Mouse (Mus musculus) midbrain, embryonic 12.5 days (tissue): ENCODE data around the gene Tada1. TPM values are rescaled to one million over a fixed set of nuclear protein-coding genes. Genes with fewer than 3 reads are reported as not detected.

Experiments
- ATAC-seq: fragments of 200-750 bp; cut with Nextera tagmentation; 2 replicates; pipeline ENCODE4 v1.8.0; 2017; ENCODE audit warnings: low read depth, moderate TSS enrichment, moderate library complexity; ENCODE audit not compliant: low FRiP score
- H3K27ac ChIP-seq: fragments of 300-500 bp; sonication (generic); replicated peaks from 2 replicates; pipeline ENCODE4 v1.5.1; 2016; ENCODE audit warnings: mild to moderate bottlenecking
- H3K27me3 ChIP-seq: fragments of 300-500 bp; sonication (generic); 2 replicates; pipeline ENCODE4 v1.6.1; 2016; ENCODE audit warnings: mild to moderate bottlenecking
- H3K36me3 ChIP-seq: fragments of 300-500 bp; sonication (generic); 2 replicates; pipeline ENCODE4 v1.6.1; 2016
- H3K4me1 ChIP-seq: fragments of 300-500 bp; sonication (generic); 2 replicates; pipeline ENCODE4 v1.6.1; 2016
- H3K4me2 ChIP-seq: fragments of 300-500 bp; sonication (generic); replicated peaks from 2 replicates; pipeline ENCODE4 v1.6.1; 2016; ENCODE audit warnings: mild to moderate bottlenecking, moderate library complexity
- H3K4me3 ChIP-seq: fragments of 300-500 bp; sonication (generic); 2 replicates; pipeline ENCODE4 v1.5.1; 2016; ENCODE audit warnings: mild to moderate bottlenecking
- H3K9ac ChIP-seq: fragments of 300-500 bp; sonication (generic); replicated peaks from 2 replicates; pipeline ENCODE4 v1.6.1; 2016; ENCODE audit warnings: mild to moderate bottlenecking, moderate library complexity
- H3K9me3 ChIP-seq: fragments of 300-500 bp; sonication (generic); 2 replicates; pipeline ENCODE4 v1.6.1; 2016; ENCODE audit warnings: mild to moderate bottlenecking
- WGBS: fragments of 180-500 bp; shearing (Covaris S2); methylation state at CpG from one replicate; pipeline ENCODE4 v1.1.7; 2016; 5-methylcytosine and 5-hydroxymethylcytosine counted together
- polyA plus RNA-seq: library from polyadenylated mRNA; unstranded; fragments of >200 nt; fragmentation: Nextera tagmentation; extraction: Ambion mirVana; gene quantifications from 2 replicates; pipeline ENCODE4 v1.2.1, GENCODE M21; 2016

Gene Tada1
- polyA plus RNA-seq, 1 experiment from 2014 or later, result 65.4 TPM

DNA sequence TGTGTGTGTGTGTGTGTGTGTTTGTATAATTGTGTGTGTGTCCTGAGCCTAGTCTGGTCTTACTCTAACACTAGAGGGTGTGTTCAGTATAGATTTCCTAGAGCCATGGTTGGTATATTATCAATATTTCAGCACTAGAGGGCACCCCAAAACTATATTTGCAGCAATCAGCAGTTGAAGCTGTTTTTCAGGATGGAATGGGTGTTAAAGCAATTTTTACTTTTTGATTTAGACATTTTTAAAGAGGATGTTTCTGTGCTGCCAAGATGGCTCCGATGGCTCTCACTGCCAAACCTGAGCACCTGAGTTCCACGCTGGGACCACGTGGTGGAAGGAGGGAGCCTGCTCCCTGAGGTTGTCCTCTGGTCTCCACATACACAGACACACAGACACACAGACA is 50.2 kb downstream of the Tada1 start:
- Histone ChIP-seq H3K36me3 (no peaks in the 10 kb centered on the region), H3K4me2 (no peak overlapping the region), H3K9me3 (no peaks in the 10 kb centered on the region), H3K4me1 (no peaks in the 10 kb centered on the region), H3K9ac (no peak overlapping the region), H3K27me3 (no peaks in the 10 kb centered on the region), H3K4me3 (no peak overlapping the region), H3K27ac (no peak overlapping the region)
- no peak for ATAC-seq
- WGBS, result 69% methylated on average over 3 of the region's 3 CpGs

DNA sequence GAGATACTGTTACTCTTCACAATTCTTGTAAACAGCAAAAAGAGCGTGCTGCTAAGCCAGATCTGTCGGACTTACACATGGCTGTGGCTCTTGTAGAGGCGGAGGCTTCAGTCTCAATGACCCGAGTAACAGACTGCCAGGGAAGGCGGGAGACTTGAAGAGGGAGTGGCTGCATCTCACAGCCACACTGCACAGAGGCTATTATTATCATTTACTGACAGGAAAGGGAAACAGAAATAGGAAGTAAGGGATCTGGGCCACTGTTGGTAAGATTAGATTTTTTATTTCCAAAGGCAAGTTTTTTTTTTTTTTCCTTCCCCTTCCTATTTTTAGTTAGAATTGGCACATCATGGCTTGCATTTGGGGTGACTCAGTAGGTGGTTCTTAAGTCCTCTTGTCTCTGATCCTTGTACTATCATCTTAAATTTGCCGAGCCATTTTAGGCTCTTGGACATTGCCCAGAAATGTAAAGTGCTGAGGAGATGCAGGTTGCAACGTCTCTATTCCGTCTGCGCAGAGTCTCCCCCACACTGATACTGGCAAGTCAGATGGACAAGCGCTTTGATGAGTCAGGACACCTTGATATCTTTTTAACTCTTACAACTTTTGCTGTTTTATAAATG is 51.0 kb downstream of the Tada1 start:
- 71% methylated on average over 10 of the region's 10 CpGs for WGBS
- Histone ChIP-seq H3K4me1 (no peaks in the 10 kb centered on the region), H3K36me3 (no peaks in the 10 kb centered on the region), H3K4me3 (no peak overlapping the region), H3K9me3 (no peaks in the 10 kb centered on the region), H3K27me3 (no peaks in the 10 kb centered on the region), H3K27ac (no peak overlapping the region), H3K9ac (no peak overlapping the region), H3K4me2 (no peak overlapping the region)
- no peak for ATAC-seq

DNA sequence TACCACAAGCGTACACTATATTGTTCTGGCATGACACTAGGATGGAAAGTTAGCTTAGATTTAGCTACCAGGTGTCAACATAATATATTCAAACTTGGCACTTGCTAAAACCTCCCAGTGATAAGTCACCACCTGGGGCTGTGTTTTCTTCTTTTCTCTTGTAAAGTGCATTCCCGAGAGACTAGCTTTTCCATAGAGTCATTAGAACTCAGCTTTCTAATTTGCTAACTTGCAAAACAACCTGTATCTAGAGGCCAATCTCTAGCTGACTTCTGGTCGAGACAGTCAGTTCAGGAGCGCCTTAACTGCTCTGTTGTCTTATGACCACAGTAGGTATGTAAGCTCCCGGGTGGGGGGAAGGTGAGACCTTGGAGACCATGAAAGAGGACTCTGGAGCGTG is 60.5 kb downstream of the Tada1 start:
- no peaks in the 10 kb centered on the region for H3K36me3 ChIP-seq
- 74% methylated on average over 6 of the region's 6 CpGs for WGBS
- no peak overlapping the region for H3K27ac ChIP-seq
- no peak for ATAC-seq
- H3K4me2 ChIP-seq, result no peak overlapping the region
- H3K9me3 ChIP-seq, result no peaks in the 10 kb centered on the region
- no peak overlapping the region for H3K4me3 ChIP-seq
- H3K27me3 ChIP-seq, result no peaks in the 10 kb centered on the region
- no peak overlapping the region for H3K9ac ChIP-seq
- H3K4me1 ChIP-seq, result no peaks in the 10 kb centered on the region

DNA sequence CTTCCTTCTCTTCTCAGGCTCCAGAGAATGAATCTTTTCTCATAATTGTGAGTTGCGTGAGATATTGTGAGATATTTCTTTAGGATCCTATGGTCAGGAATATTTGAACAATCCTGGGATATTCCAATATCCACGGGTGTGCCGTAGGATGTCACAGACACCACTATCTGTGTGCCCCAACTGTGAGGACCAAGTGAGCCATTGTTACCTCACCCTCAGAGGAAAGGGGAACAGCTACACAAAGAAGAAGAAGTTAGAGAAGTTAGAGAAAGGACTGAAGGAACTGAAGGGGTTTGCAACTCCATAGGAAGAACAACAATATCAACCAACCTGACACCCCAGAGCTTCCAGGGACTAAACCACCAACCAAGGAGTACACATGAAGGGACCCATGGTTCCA is 63.1 kb downstream of the Tada1 start:
- WGBS, result 93% methylated on average over 3 of the region's 3 CpGs
- Histone ChIP-seq H3K4me3 (no peak overlapping the region), H3K9me3 (no peaks in the 10 kb centered on the region), H3K9ac (no peak overlapping the region), H3K27ac (no peak overlapping the region), H3K4me2 (no peak overlapping the region), H3K36me3 (no peaks in the 10 kb centered on the region), H3K27me3 (no peaks in the 10 kb centered on the region), H3K4me1 (no peaks in the 10 kb centered on the region)
- ATAC-seq, result no peak

Other genes with a start within 250 kb of the Tada1 start
- 0.10 and 0.29 TPM in 2 replicates for gene Gpa33, start 248.9 kb upstream of the Tada1 start, polyA plus RNA-seq
- gene Mael, start 140.3 kb upstream of the Tada1 start, polyA plus RNA-seq, result 0.10 TPM in 1 of 2 replicates, not detected in the other
- 10.8 and 11.1 TPM in 2 replicates for gene Ildr2, start 125.0 kb upstream of the Tada1 start, polyA plus RNA-seq
- gene Pogk, start 30.8 kb downstream of the Tada1 start, polyA plus RNA-seq, result 51.2 and 58.0 TPM in 2 replicates
- not detected in 2 replicates for gene Gm4846, start 118.5 kb downstream of the Tada1 start, polyA plus RNA-seq